Mouse (Mus musculus) adrenal gland, postnatal 0 days (tissue): ENCODE results near the gene Glb1l. TPM values are rescaled to one million over a fixed set of nuclear protein-coding genes. Genes with fewer than 3 reads are reported as not detected.

ENCODE experiments used
- microRNA-seq: library from miRNA; unstranded; fragments of <30 nt; microRNA quantifications from one replicate; pipeline ENCODE4, GENCODE M21; 2016; ENCODE audit warnings: borderline replicate concordance; ENCODE audit not compliant: insufficient number of aligned reads
- polyA plus RNA-seq: library from polyadenylated mRNA; unstranded; fragments of >200 nt; fragmentation: Nextera tagmentation; extraction: Ambion mirVana; gene quantifications from 2 replicates; pipeline ENCODE4 v1.2.1, GENCODE M21; 2015

Glb1l gene
- 8.6 and 14.4 TPM in 2 replicates for polyA plus RNA-seq

GRCm38 (mm10) chr1:75210136-75211087, at the start of gene Glb1l, which contains the start of gene Stk16:
Glb1l (minus strand) TSS chr1:75210813.
Stk16 (plus strand) TSS chr1:75210838.

GRCm38 (mm10) chr1:75236117-75237050, 25.8 kb upstream of the Glb1l start, which contains the start of gene Dnajb2:
Dnajb2 (plus strand) TSS chr1:75236406.

GRCm38 (mm10) chr1:75231664-75232152, 21.1 kb upstream of the Glb1l start, which contains the start of gene A630095N17Rik:
A630095N17Rik (minus strand) TSS chr1:75232102.

GRCm38 (mm10) chr1:75219531-75219930, 8.9 kb upstream of the Glb1l start, which contains the start of gene Tuba4a:
Tuba4a (minus strand) TSS chr1:75219865.

GRCm38 (mm10) chr1:75191622-75192402, 18.8 kb downstream of the Glb1l start, which contains the start of the genes Ankzf1 and Atg9a:
Ankzf1 (plus strand) TSS chr1:75192151.
Atg9a (minus strand) TSS chr1:75192196.

GRCm38 (mm10) chr1:75180105-75180590, 30.5 kb downstream of the Glb1l start, which contains the start of gene Abcb6:
Abcb6 (minus strand) TSS chr1:75180392.

GRCm38 (mm10) chr1:75168472-75169464, 41.8 kb downstream of the Glb1l start, which contains the start of gene Zfand2b:
Zfand2b (plus strand) TSS chr1:75168646.

Small RNA genes within 50 kb of the gene (microRNA-seq; reads per million reads assigned to microRNA genes)
- not detected for gene Gm27943

Other genes with a start within 250 kb of the Glb1l start
- gene Nhej1, start 85.6 kb downstream of the Glb1l start, polyA plus RNA-seq: 6.6 and 7.8 TPM in 2 replicates
- 0.58 and 1.6 TPM in 2 replicates for gene Slc23a3, start 76.9 kb downstream of the Glb1l start, polyA plus RNA-seq
- gene Cnppd1, start 68.1 kb downstream of the Glb1l start, polyA plus RNA-seq: 27.1 and 45.5 TPM in 2 replicates
- 61.8 and 69.4 TPM in 2 replicates for gene Retreg2, start 68.0 kb downstream of the Glb1l start, polyA plus RNA-seq
- 41.2 and 47.4 TPM in 2 replicates for gene Zfand2b, start 42.2 kb downstream of the Glb1l start, polyA plus RNA-seq
- gene Abcb6, start 30.4 kb downstream of the Glb1l start, polyA plus RNA-seq: 17.2 and 24.7 TPM in 2 replicates
- gene Ankzf1, start 18.7 kb downstream of the Glb1l start, polyA plus RNA-seq: 11.5 and 19.9 TPM in 2 replicates
- 23.3 and 27.3 TPM in 2 replicates for gene Atg9a, start 18.6 kb downstream of the Glb1l start, polyA plus RNA-seq
- gene Stk16, start within 50 bp of the Glb1l start, polyA plus RNA-seq: 65.9 and 90.8 TPM in 2 replicates
- 20.2 and 27.9 TPM in 2 replicates for gene Tuba4a, start 9.1 kb upstream of the Glb1l start, polyA plus RNA-seq
- gene A630095N17Rik, start 21.3 kb upstream of the Glb1l start, polyA plus RNA-seq: not detected in 2 replicates
- gene Dnajb2, start 25.6 kb upstream of the Glb1l start, polyA plus RNA-seq: 21.8 and 24.0 TPM in 2 replicates
- gene Ptprn, start 53.7 kb upstream of the Glb1l start, polyA plus RNA-seq: 33.3 and 44.0 TPM in 2 replicates
- gene Resp18, start 67.6 kb upstream of the Glb1l start, polyA plus RNA-seq: 153 and 191 TPM in 2 replicates
- gene Dnpep, start 107.2 kb upstream of the Glb1l start, polyA plus RNA-seq: 133 and 170 TPM in 2 replicates
- 22.3 and 29.9 TPM in 2 replicates for gene Des, start 149.5 kb upstream of the Glb1l start, polyA plus RNA-seq
- 37.1 and 42.3 TPM in 2 replicates for gene Speg, start 164.5 kb upstream of the Glb1l start, polyA plus RNA-seq
- gene Gmppa, start 225.1 kb upstream of the Glb1l start, polyA plus RNA-seq: 68.1 and 95.9 TPM in 2 replicates
- 4.5 and 6.8 TPM in 2 replicates for gene Asic4, start 239.6 kb upstream of the Glb1l start, polyA plus RNA-seq